Mouse (Mus musculus): ENCODE results near the gene Galnt2.

Galnt2 gene

GRCm38 (mm10) chr8:124235536-124235935 is 4.3 kb downstream of the Galnt2 start:
- no peak for DNase-seq

- DNase-seq, result no peak
These were observed 8.2 kb downstream of the Galnt2 start for GRCm38 (mm10) chr8:124239350-124239749.

DNA sequence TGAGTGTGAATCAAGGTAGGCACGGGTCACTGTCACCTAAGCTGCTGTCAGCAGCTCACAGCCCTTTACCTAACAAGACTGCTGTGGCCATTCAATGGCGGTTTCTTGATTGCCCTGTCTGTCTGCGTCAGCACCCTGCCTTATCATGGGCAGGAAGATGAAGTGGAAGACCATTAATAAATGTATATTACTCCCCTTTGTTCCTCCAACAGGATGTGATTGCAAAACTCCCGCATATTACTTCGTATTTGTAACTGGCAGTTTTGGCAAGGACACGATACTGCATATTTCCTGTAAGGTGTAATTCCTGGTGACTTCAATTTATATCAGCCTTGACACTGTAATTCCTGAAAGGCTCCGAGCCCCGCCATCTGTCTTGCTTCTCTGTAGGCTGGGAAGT is 9.7 kb downstream of the Galnt2 start:
- no peak for DNase-seq

DNA sequence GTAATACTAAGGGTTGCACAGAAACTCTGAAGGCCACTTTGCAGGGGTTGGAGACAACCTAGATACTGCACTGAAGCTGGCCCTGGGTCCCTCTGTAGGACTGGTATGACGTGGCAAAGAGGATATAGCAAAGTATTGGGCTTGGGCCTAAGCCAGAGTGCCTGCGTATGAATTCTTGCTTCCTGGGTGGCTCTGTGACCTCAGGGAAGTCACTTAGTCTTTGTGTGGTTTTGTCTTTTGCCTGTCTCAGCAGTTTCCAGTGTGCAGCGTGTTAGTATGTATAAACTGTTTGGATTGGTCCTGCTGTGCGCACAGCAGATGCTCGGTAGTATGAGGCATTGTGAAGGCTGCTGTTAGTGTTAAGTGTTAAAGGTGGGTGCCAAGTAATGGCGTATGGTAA is 11.0 kb downstream of the Galnt2 start:
- DNase-seq, result no peak

GRCm38 (mm10) chr8:124242913-124243312 is 11.7 kb downstream of the Galnt2 start:
- DNase-seq, result no peak

- DNase-seq, result peak; percentile 73
These were observed 16.4 kb downstream of the Galnt2 start for GRCm38 (mm10) chr8:124247581-124247980.

- DNase-seq, result no peak
These were observed 17.5 kb downstream of the Galnt2 start for GRCm38 (mm10) chr8:124248688-124249087.

DNA sequence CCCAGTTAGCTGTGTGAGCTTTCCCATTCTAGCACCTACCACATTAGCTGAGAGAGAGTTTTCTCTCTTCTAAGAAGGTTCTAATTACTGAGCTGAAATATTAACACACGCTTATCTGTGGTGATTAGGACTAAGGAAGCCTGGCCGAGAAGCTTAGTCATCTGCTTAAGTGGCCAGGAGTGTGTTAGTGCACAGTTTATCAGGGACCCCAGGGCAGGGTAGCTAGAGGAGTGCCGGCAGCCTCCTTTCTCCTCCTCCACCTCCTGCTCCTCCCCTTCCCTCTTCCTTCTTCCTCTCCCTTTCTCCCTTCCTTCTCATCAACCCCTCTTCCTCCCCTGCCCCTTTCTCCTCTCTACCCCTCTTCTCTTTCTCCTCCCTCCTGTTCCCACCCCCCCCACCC is 19.1 kb downstream of the Galnt2 start:
- DNase-seq, result no peak

DNA sequence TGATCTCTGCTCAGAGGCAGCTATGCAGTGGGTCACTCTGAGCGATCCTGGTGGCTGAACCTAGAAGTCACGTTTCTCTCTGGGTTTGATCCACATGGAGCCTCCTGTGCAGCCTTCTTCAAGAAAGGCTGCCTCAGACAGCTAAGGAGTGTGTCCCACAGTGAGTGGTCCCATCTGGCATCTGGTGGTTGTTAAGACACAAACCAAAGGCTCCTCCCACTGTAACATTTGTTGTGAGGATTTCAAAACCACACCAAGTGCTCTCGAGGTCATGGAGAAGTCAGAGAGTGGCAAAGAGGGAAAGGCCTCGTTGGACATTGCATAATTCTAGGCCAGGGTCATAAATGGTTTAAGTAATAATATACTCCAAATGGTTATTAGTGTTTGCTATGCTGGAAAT is 19.6 kb downstream of the Galnt2 start:
- peak; percentile 90 for DNase-seq

DNA sequence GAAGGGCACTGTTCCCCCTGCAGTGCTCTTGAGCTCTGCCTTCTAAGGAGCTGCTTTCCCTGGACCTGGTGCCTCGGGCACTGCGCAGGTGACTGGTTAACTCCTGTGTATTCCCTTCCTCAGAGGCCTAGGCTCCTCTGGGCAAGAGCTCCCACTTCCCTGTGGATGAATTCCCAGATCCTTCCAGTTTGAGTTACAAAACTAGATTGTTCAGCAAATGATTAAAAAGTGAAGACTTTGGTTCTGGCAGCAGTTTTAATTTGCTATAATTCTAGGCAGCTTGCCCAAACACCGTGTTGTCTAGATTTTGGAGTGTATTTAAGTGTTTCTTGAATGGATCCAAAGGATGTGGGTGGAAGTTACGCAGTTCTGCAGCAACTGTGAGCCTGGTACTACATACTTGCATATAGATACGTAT is 21.4 kb downstream of the Galnt2 start:
- DNase-seq, result peak; percentile 79

DNA sequence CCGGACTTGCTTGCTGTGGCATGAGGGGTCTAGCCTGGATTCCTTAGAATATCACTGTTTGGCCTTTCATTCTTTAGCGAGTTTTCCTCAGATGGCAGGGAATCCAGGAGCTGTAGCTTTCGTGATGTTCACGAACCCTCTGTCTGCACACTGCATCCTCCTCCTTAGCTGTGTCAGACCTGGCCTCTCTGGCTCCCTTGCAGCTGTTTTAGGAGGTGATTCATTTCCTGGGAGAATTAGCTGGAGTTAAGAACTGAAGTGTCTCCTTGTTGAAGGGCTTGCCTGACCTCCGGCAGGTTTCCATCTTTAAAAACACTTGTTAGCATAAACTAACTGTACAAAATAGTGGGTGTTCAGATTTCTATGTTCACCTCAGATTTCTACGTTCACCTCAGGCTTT is 22.7 kb downstream of the Galnt2 start:
- DNase-seq, result no peak

DNA sequence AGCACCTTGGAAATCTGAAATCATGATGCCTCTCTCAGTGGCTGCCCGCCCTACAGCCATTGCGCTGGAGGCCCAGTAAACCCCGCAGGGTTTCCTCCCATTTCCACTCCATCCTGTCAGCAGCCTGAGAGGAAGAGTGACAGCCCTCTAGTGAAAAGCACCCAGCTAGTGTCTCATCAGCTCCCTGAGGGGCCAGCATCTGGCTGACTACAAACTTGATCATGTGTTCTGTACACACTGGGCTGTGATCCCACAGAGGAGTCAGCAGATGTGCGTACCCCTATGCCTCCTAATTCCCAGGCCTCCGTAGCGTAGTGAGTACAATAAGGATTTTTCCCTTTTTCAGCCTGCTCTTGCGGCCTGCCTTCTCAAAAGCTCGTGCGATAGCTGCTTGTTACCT is 25.6 kb downstream of the Galnt2 start:
- no peak for DNase-seq

DNA sequence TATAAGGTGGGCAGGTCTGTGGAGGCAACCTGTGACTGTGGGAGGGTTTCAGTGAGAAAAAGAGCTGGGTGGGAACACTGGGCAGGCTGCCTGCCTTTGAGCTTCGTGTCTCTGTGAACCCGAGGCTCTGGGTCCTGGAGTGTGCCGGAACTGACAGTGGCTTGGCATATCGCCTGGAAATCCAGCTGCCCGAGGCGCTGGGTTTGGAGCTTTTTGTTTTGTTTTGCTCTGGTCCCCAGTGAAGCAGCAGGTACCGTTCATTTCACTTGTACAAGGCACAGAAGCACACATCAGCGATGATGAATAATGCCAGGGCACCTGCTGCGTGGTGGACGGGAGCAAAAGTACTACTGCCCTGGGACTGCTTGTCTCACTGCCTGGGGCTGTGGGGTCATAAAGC is 26.2 kb downstream of the Galnt2 start:
- peak; percentile 84 for DNase-seq

DNA sequence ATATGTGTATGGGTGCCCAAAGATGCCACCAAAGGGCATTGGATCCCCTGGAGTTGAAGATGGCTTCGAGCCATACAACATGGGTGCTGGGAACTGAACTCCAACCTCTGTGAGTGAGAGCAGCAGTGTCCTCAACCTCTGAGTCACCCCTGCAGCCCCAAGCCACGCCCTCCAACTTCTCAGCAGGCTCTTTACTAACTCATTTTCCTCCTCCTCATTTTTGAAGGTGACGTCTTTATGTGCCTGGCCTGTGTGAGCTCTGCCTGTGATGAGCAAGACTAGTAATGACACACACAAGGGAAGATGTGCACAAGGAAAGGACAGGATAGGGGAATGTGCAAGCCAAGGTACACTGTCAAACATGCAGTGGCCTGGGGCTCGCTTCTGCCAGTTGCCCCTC is 28.0 kb downstream of the Galnt2 start:
- DNase-seq, result no peak

- no peak for DNase-seq
These were observed 28.7 kb downstream of the Galnt2 start for GRCm38 (mm10) chr8:124259925-124260324.

- DNase-seq, result no peak
These were observed 29.2 kb downstream of the Galnt2 start for GRCm38 (mm10) chr8:124260371-124260770.

- no peak for DNase-seq
These were observed 31.9 kb downstream of the Galnt2 start for GRCm38 (mm10) chr8:124263058-124263457.

DNA sequence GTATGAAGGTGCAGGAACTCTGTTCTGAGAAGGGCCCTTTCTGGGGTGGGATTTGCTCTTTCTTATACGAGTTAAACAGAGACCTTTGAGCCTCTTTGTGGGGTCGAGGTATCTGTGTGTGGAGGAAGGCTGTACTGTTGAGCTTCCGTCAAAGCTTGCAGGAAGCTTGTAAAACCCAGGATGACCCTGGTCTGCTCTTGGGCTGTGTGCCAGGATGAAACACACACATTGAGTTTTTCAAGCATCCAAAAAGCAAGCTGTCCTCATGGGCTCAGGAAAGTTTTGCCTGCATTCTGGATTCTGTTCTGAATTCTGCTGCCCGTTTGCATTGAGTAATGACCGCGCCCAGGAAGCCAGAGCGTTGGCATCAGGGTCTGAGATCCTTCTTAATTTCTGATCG is 32.8 kb downstream of the Galnt2 start:
- DNase-seq, result no peak

GRCm38 (mm10) chr8:124264671-124265070 is 33.5 kb downstream of the Galnt2 start:
- DNase-seq, result no peak

DNA sequence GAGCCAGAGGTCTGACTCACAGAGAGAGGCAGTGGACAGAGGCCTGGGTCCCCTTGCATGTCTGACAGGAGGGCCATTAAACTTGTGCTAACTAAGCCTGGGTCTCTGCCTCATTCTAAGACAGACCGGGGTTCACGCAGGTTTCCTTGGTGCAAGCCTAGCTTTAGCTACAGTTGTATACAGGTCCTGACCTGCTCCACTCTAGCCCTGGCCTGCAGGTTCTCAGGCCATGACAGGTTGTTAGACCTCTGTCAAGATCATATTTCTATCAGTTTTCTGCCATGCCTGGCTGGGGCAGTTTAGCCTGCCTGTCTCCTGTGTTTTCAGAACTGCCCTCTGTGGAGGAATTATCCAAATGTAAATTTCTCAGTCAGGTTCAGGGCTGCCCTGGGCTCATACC is 33.9 kb downstream of the Galnt2 start:
- no peak for DNase-seq

DNA sequence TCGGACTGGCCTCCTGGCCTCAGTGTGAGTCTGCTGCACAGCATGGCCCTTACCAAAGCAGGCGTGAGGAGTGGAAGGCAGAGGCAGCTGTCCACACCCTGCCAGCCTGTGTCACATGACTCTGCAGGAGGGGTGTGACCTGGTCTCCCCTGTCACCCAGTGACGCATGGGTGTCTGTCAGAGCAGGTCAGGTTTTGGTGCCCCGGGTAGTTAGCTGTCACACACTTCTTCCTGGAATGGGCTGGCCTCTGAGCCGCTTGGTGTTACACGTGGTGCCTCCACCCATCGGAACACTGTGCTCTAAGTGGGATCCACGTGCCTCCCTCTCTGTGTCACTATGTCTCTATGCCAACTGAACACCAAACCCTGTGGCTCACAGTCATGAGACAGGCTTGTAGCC is 34.6 kb downstream of the Galnt2 start:
- DNase-seq, result peak; percentile 68

- no peak for DNase-seq
These were observed 36.0 kb downstream of the Galnt2 start for GRCm38 (mm10) chr8:124267206-124267605.

- peak; percentile 68 for DNase-seq
These were observed 39.3 kb downstream of the Galnt2 start for GRCm38 (mm10) chr8:124270504-124270903.

DNA sequence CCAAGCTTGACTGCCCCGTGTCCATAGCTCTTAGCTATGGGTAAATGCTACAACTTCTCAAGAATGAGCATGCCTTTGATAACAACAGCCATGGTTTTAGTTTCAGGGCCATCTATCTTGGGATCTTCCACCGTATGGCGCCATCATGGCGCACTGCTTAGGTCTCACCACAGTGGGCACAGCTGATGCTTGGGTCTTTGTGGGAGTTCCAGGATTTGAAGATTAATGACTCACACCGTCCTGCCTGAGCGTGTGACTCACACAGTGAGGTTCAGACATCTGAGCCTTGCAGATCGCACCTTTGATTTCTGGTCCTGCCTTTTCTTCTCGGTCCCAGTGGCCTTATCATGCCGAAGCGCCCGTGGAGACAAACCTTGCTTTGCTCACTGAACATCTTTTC is 39.7 kb downstream of the Galnt2 start:
- no peak for DNase-seq

GRCm38 (mm10) chr8:124271518-124271917 is 40.3 kb downstream of the Galnt2 start:
- no peak for DNase-seq

- DNase-seq, result no peak
These were observed 41.6 kb downstream of the Galnt2 start for GRCm38 (mm10) chr8:124272792-124273191.
